Mouse (Mus musculus): ENCODE measurements around the gene Adam8.

Gene Adam8

GRCm38 (mm10) chr7:139979011-139979719 lies 13.2 kb downstream of the Adam8 start:
- in situ Hi-C loops (cut with MboI; ENCODE audit: low sequenced_read_pairs), result no loop called here

GRCm38 (mm10) chr7:139978278-139978892 lies 14.0 kb downstream of the Adam8 start, which contains the start of gene 6430531B16Rik:
TSS of gene 6430531B16Rik (minus strand) at chr7:139978755.
- in situ Hi-C loops (cut with MboI; ENCODE audit: low sequenced_read_pairs), result no loop called here

- in situ Hi-C loops (cut with MboI; ENCODE audit: low sequenced_read_pairs), result no loop called here
Observed at GRCm38 (mm10) chr7:139975471-139975870, 16.9 kb downstream of the Adam8 start.

- in situ Hi-C loops (cut with MboI; ENCODE audit: low sequenced_read_pairs), result no loop called here
Observed at GRCm38 (mm10) chr7:139974307-139974706, 18.1 kb downstream of the Adam8 start.

- in situ Hi-C loops (cut with MboI; ENCODE audit: low sequenced_read_pairs), result no loop called here
Observed at GRCm38 (mm10) chr7:139972923-139973331, 19.4 kb downstream of the Adam8 start.

- in situ Hi-C loops (cut with MboI; ENCODE audit: low sequenced_read_pairs), result no loop called here
Observed at GRCm38 (mm10) chr7:139971436-139971835, 20.9 kb downstream of the Adam8 start.

GRCm38 (mm10) chr7:139970979-139971378 lies 21.4 kb downstream of the Adam8 start:
- in situ Hi-C loops (cut with MboI; ENCODE audit: low sequenced_read_pairs), result no loop called here

- in situ Hi-C loops (cut with MboI; ENCODE audit: low sequenced_read_pairs), result no loop called here
Observed at GRCm38 (mm10) chr7:139970216-139970919, 22.0 kb downstream of the Adam8 start.

GRCm38 (mm10) chr7:139969348-139970130 lies 22.8 kb downstream of the Adam8 start:
- in situ Hi-C loops (cut with MboI; ENCODE audit: low sequenced_read_pairs), result no loop called here

GRCm38 (mm10) chr7:139968428-139968827 lies 23.9 kb downstream of the Adam8 start:
- in situ Hi-C loops (cut with MboI; ENCODE audit: low sequenced_read_pairs), result no loop called here

- in situ Hi-C loops (cut with MboI; ENCODE audit: low sequenced_read_pairs), result no loop called here
Observed at GRCm38 (mm10) chr7:139967175-139967574, 25.2 kb downstream of the Adam8 start.

GRCm38 (mm10) chr7:139963814-139964213 lies 28.5 kb downstream of the Adam8 start:
- in situ Hi-C loops (cut with MboI; ENCODE audit: low sequenced_read_pairs), result no loop called here

GRCm38 (mm10) chr7:139961141-139961540 lies 31.2 kb downstream of the Adam8 start:
- in situ Hi-C loops (cut with MboI; ENCODE audit: low sequenced_read_pairs), result no loop called here

GRCm38 (mm10) chr7:139957958-139958357 lies 34.4 kb downstream of the Adam8 start:
- in situ Hi-C loops (cut with MboI; ENCODE audit: low sequenced_read_pairs), result no loop called here

GRCm38 (mm10) chr7:139957437-139957836 lies 34.9 kb downstream of the Adam8 start:
- in situ Hi-C loops (cut with MboI; ENCODE audit: low sequenced_read_pairs), result no loop called here

- in situ Hi-C loops (cut with MboI; ENCODE audit: low sequenced_read_pairs), result no loop called here
Observed at GRCm38 (mm10) chr7:139956658-139957057, 35.7 kb downstream of the Adam8 start.

GRCm38 (mm10) chr7:139955505-139955904 lies 36.9 kb downstream of the Adam8 start:
- in situ Hi-C loops (cut with MboI; ENCODE audit: low sequenced_read_pairs), result no loop called here

- in situ Hi-C loops (cut with MboI; ENCODE audit: low sequenced_read_pairs), result no loop called here
Observed at GRCm38 (mm10) chr7:139951991-139952633, 40.2 kb downstream of the Adam8 start.

GRCm38 (mm10) chr7:139951079-139951478 lies 41.3 kb downstream of the Adam8 start:
- in situ Hi-C loops (cut with MboI; ENCODE audit: low sequenced_read_pairs), result no loop called here

- in situ Hi-C loops (cut with MboI; ENCODE audit: low sequenced_read_pairs), result no loop called here
Observed at GRCm38 (mm10) chr7:139950283-139950971, 41.9 kb downstream of the Adam8 start.
